Mouse (Mus musculus): ENCODE data around the gene 2010300C02Rik. TPM values are rescaled to one million over a fixed set of nuclear protein-coding genes. Genes with fewer than 3 reads are reported as not detected.

The 2010300C02Rik gene
- polyA plus RNA-seq, 1 experiment, result 26.2 TPM

DNA sequence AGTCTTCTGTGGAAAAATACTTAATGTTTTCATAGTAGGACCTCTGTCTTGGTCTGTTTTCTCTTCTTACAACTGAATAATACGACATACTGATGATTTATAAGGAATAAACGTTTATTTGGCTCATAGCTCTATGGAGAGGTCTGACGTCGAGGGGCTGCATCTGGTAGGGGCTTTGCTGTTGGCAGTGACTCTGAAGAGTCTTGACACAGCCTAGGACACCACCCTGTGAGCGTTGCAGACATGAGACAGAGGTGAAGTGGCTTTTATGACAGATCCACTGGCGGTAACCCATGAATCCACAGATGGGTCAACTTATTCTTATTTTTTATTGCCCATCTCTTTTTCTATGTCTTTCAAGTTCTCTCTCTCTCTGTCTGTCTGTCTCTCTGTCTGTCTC, 52.5 kb downstream of the 2010300C02Rik start:
- no peak for DNase-seq (ENCODE audit: low read depth)

GRCm38 (mm10) chr1:37666587-37666986, 53.3 kb downstream of the 2010300C02Rik start:
- DNase-seq (ENCODE audit: low read depth), result peak; percentile 85

- no peak for DNase-seq (ENCODE audit: low read depth)
Observed at GRCm38 (mm10) chr1:37665539-37666323, 54.2 kb downstream of the 2010300C02Rik start.

- DNase-seq (ENCODE audit: low read depth), result no peak
Observed at GRCm38 (mm10) chr1:37664496-37664895, 55.4 kb downstream of the 2010300C02Rik start.

- no peak for DNase-seq (ENCODE audit: low read depth)
Observed at GRCm38 (mm10) chr1:37663606-37664005, 56.3 kb downstream of the 2010300C02Rik start.

- DNase-seq (ENCODE audit: low read depth), result no peak
Observed at GRCm38 (mm10) chr1:37656017-37656416, 63.9 kb downstream of the 2010300C02Rik start.

DNA sequence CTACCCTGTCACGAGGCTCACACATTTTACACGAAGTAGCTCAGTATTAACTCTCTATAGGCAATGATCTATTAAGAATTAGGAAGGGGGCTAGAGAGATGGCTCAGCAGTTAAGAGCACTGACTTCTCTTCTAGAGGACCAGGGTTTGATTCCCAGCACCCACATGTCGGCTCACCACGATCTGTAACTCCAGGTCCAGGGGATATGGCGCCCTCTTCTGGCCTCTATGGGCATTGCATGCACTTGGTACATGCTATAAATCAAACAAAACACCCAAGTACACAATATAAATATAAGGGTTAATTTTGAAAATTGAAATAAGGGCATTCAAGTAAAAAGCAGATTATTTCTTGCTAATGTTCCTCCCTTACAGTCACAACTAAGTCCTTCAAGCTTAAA, 65.9 kb downstream of the 2010300C02Rik start:
- DNase-seq (ENCODE audit: low read depth), result no peak

DNA sequence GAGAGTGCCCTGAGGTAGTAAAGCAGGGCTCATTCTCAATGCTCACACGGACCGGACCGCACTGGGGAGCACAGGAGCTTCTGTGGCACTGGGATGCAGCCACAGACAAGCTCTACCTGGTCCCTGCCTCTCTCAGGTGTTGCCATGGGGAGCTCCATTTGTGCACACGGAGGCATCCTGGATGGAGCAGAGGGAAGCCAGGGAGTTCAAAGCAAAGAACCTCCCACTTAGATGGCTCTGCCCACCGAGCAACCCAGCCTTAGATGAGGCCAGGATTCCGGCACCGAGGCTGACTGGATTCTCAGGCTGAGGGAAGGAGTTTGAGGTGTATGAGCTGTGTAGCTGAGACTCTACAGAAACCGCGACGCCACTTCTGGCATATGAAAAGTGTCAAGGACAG, 72.8 kb downstream of the 2010300C02Rik start:
- DNase-seq (ENCODE audit: low read depth), result no peak

- no peak for DNase-seq (ENCODE audit: low read depth)
Observed at GRCm38 (mm10) chr1:37644501-37644900, 75.4 kb downstream of the 2010300C02Rik start.

DNA sequence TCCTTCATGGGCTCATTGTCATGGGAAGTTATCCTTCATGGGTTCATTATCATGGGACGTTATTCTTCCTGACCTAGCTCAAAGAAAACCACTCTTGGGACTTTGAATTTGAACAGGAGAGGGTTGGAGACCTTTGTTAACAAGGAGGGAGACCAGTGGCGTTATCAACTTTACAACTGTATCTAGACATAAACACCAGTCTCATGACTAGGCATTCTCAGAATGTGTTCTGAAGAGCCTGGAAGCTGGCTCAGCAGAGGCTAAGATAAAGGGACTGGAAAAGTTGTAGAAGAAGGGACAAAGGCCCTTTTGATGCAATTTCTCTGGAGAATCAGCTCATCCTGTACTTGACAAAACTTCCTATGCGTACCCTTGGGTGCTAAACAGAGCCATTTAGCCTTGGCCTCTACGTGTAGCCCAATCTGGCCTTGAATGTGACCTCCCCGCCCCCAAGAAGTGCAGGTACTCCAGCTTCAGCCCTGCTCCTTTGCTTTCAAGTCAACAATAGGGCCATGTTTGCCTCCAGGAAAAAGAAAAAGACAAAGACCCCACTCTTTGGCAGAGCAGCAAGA, 76.0 kb downstream of the 2010300C02Rik start:
- no peak for DNase-seq (ENCODE audit: low read depth)

DNA sequence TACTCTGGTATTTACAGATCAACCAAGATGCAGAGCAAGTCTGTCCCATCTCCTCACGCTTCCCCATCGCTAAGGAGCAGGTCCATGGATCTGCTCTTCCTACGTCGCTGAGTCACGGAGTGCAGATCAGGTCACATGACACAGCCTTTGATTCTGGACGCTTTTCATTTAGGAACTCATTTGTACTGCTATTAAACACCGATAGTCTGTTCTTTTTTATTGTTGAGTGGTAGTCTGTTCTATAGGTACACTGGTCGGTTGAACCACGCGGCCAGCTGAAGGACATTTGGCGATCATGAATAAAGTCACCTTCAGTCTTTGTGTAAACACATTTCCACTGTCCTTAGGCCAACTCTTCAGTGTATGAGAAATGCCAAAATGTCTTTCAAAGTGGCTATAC, 78.5 kb downstream of the 2010300C02Rik start:
- DNase-seq (ENCODE audit: low read depth), result no peak

- DNase-seq (ENCODE audit: low read depth), result peak; percentile 13
Observed at GRCm38 (mm10) chr1:37639101-37639500, 80.8 kb downstream of the 2010300C02Rik start.

GRCm38 (mm10) chr1:37638560-37638959, 81.3 kb downstream of the 2010300C02Rik start:
- no peak for DNase-seq (ENCODE audit: low read depth)

GRCm38 (mm10) chr1:37637571-37637970, 82.3 kb downstream of the 2010300C02Rik start:
- DNase-seq (ENCODE audit: low read depth), result no peak

GRCm38 (mm10) chr1:37636824-37637223, 83.1 kb downstream of the 2010300C02Rik start:
- no peak for DNase-seq (ENCODE audit: low read depth)

GRCm38 (mm10) chr1:37636169-37636568, 83.7 kb downstream of the 2010300C02Rik start:
- no peak for DNase-seq (ENCODE audit: low read depth)

DNA sequence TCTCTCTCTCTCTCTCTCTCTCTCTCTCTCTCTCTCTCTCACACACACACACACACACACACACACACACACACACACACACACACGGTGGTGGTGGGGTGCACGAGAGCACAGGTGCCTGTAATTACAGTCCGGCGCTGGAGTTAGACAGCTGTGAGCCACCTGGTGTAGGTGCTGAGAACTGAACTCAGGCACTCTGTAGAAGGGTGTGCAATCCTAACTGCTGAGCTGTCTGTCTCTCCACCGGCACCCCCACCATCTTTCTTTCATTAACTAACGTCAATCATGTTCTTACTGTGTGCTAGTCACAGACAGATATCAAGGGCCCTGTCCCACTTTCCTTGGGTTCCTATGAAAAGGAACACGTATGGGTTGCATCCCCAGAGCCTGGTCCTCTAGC, 84.2 kb downstream of the 2010300C02Rik start:
- no peak for DNase-seq (ENCODE audit: low read depth)

DNA sequence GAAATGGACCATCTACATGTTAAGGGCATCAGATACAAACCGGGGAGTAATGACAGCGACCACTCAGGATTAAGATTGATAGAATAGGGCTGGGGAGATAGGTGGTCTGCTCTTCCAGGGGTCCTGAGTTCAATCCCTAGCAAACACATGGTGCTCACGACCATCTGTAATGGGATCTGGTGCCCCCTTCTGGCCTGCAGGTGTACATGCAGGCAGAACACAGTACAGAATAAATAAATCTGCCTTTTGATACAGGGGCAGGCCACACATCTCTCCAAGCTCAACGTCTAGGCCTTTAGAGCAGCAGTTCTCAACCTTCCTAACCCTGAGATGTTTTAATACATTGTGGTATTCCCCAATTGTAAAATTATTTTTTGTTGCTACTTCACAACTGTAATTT, 85.2 kb downstream of the 2010300C02Rik start:
- no peak for DNase-seq (ENCODE audit: low read depth)

DNA sequence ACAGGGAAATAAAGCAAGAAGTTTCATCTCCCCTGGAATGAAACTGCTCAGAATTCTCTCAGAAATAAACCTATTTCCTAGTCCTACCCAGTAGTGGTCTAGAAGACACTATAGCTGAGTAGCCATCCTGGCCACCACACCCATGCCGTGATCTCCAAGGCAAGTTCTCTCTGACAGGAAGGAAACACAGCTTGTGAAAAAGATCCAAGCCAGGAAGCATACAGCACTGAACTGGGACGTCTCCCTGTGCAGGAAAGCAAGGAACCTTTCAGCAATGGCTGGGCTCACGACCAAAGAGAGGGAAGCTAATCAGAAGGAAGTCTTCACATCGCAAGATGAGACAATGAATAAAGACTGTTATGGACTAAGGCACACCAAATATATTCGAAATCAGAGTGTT, 86.4 kb downstream of the 2010300C02Rik start:
- DNase-seq (ENCODE audit: low read depth), result no peak

GRCm38 (mm10) chr1:37632425-37632824, 87.5 kb downstream of the 2010300C02Rik start:
- no peak for DNase-seq (ENCODE audit: low read depth)

GRCm38 (mm10) chr1:37631456-37631855, 88.4 kb downstream of the 2010300C02Rik start:
- no peak for DNase-seq (ENCODE audit: low read depth)

DNA sequence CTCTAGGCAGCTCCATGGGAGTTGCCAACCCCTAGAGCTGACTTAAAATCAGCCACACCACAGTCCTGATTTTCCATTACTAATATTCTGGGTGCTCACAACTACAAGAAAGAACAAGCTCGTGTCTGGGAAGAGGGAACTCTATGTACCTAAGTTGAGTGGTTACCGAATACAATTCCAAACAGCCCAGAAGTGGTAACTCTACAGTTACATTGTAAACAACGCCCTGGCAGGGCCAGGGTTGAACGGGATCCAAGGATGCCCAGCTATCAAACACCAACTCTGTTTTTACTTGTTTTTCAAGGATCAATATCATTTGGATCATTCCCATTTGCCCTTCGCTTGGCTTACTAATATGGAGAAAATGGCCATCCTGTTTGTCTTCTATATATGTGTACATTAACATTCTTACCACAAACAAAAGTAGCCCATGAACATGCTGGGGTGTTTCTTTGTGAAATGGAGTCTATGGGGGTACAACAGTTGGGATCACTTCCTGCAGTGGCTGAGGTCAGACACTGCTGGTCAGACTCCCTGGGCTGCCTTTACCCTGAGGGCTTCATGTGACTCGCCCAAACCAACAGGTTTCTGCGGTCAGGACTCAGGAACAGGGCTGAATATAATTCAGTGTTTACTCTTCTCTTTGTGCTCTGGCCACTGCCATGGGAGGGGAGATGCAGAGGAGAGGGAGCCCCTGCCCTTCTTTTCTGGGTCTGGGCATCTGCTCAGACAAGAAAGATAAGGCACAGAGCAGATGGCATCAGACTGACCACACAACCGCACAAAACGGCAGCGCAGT, 89.3 kb downstream of the 2010300C02Rik start:
- DNase-seq (ENCODE audit: low read depth), result no peak

DNA sequence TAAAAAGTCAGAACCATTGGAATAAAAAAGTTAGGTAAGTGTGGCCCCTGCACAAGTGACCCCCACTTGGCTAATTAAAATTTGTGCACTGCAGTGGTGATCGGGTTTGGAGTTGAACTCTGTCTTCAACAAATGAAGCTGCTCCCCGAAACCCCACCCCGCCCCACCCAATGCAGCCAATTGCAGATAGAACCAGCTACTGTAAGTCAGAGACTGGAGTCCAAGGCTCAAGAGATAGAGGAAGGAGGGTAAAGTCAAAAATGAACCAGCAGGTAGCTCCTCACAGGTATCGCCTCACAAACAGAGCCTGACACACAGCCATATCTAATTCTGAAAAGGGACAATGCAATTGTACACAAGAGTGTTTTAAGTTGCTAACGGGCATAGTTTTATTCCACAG, 90.0 kb downstream of the 2010300C02Rik start:
- DNase-seq (ENCODE audit: low read depth), result no peak
